Mouse (Mus musculus): ENCODE data around the gene Lingo4.

DNA sequence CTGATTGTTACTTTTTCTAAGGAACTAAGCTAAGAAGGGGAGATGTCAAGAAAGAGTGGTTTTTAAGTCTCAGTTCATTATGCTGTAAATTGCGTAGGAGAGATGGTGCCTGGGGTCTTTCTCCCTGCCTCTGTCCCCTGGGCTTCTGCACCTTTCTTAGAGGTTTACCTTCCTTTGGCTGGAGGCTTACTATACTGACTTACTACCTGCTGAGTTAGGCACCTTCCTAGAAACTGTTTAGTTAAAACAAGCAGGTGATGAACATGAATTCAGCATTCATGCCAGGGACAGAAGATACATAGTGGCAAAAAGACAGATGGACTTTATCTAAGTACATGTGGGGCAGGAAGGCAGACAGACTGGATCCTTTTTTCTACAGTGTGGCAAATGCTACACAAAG is 2.0 kb upstream of the Lingo4 start:
- no peak for TF ChIP-seq EP300 (IDR thresholded peaks at IDR 0.05; ENCODE audit: low read depth)
- TF ChIP-seq CTCF (IDR thresholded peaks at IDR 0.05; ENCODE audit: low read depth): no peak
